Mouse (Mus musculus) heart, postnatal 0 days (tissue): ENCODE measurements around the gene Mpig6b. TPM values are rescaled to one million over a fixed set of nuclear protein-coding genes. Genes with fewer than 3 reads are reported as not detected.
A peak's percentile ranks its signal among the peaks of the same experiment; 100 is the strongest.

ENCODE experiments used
- ATAC-seq: fragments of 200-750 bp; cut with Nextera tagmentation; 2 replicates; pipeline ENCODE4 v1.8.0; 2017; ENCODE audit warnings: low read depth, moderate number of reproducible peaks, moderate library complexity; ENCODE audit not compliant: insufficient read depth
- DNase-seq: peaks from one replicate; pipeline ENCODE4 v3.0.0-alpha.2; 2016; ENCODE audit warnings: low spot score
- H3K27ac ChIP-seq: fragments of 300-500 bp; sonication (generic); 2 replicates; pipeline ENCODE4 v1.5.1; 2014; ENCODE audit warnings: low read depth, mild to moderate bottlenecking
- H3K27me3 ChIP-seq: fragments of 300-500 bp; sonication (generic); 2 replicates; pipeline ENCODE4 v1.6.1; 2014; ENCODE audit warnings: low read length, mixed read lengths; ENCODE audit not compliant: control insufficient read depth, insufficient read depth
- H3K36me3 ChIP-seq: fragments of 300-500 bp; sonication (generic); replicated peaks from 2 replicates; pipeline ENCODE4 v1.6.1; 2014; ENCODE audit warnings: low read length, mixed read lengths; ENCODE audit not compliant: control insufficient read depth, insufficient read depth
- H3K4me1 ChIP-seq: fragments of 300-500 bp; sonication (generic); 2 replicates; pipeline ENCODE4 v1.6.1; 2014; ENCODE audit warnings: antibody characterized with exemption; ENCODE audit not compliant: control insufficient read depth, insufficient read depth
- H3K4me2 ChIP-seq: fragments of 300-500 bp; sonication (generic); 2 replicates; pipeline ENCODE4 v1.6.1; 2014; ENCODE audit warnings: low read depth, mild to moderate bottlenecking, low read length, moderate library complexity
- H3K4me3 ChIP-seq: fragments of 300-500 bp; sonication (generic); 2 replicates; pipeline ENCODE4 v1.5.1; 2014; ENCODE audit warnings: low read depth, low read length
- H3K9ac ChIP-seq: fragments of 300-500 bp; sonication (generic); replicated peaks from 2 replicates; pipeline ENCODE4 v1.6.1; 2014; ENCODE audit warnings: low read depth, low read length, mixed read lengths
- H3K9me3 ChIP-seq: fragments of 300-500 bp; sonication (generic); replicated peaks from 2 replicates; pipeline ENCODE4 v1.6.1; 2016; ENCODE audit warnings: low read length; ENCODE audit not compliant: control insufficient read depth
- CTCF ChIP-seq: IDR thresholded peaks from 2 replicates; pipeline ENCODE4 v1.5.1; 2016; ENCODE audit warnings: antibody characterized with exemption, control low read depth, low read depth
- EP300 ChIP-seq: IDR thresholded peaks from 2 replicates; pipeline ENCODE4 v1.6.1; 2016; ENCODE audit warnings: antibody characterized with exemption, low read depth
- WGBS: fragments of 180-500 bp; shearing (Covaris S2); extraction: QIAGEN DNeasy Blood & Tissue Kit; methylation state at CpG from one replicate; pipeline ENCODE4 v1.1.7; 2014; 5-methylcytosine and 5-hydroxymethylcytosine counted together
- polyA plus RNA-seq: library from polyadenylated mRNA; unstranded; fragments of >200 nt; fragmentation: Nextera tagmentation; extraction: Ambion mirVana; gene quantifications from 2 replicates; pipeline ENCODE4 v1.2.1, GENCODE M21; 2015
- total RNA-seq: library from RNA; depleted of rRNA; stranded (reverse); fragments of >200 nt; gene quantifications from 2 replicates; pipeline ENCODE4 v1.2.3, GENCODE M21; 2014; ENCODE audit warnings: low replicate concordance

Gene Mpig6b
- total and polyA plus RNA-seq, 2 experiments from 2014 or later, result 0.15 TPM; not detected in 1

- Histone ChIP-seq H3K36me3 (no peaks in the 10 kb centered on the region), H3K27me3 (0 out of 2 replicates have a peak, but pooled peaks cover 3% of the 10 kb centered on the region), H3K27ac (no peak overlapping the region; the same call in 1 of the 2 replicates), H3K9ac (no peak overlapping the region), H3K4me2 (no peak overlapping the region), H3K4me1 (no peaks in the 10 kb centered on the region; the same call in 1 of the 2 replicates), H3K4me3 (no peak overlapping the region), H3K9me3 (no peaks in the 10 kb centered on the region)
- 82% methylated on average over 5 of the region's 5 CpGs for WGBS
- DNase-seq, result no peak
- ATAC-seq, result no peak
- TF ChIP-seq EP300 (no peak), CTCF (no peak)
Measured at GRCm38 (mm10) chr17:35023221-35023620, 42.8 kb downstream of the Mpig6b start.

- no peaks in the 10 kb centered on the region for H3K9me3 ChIP-seq
- no peak overlapping the region for H3K9ac ChIP-seq
- DNase-seq (no peak), ATAC-seq (no peak)
- H3K4me3 ChIP-seq, result no peak overlapping the region
- peak overlapping the region; percentile 88 for H3K27ac ChIP-seq
- WGBS, result 86% methylated on average over 8 of the region's 8 CpGs
- TF ChIP-seq EP300 (no peak), CTCF (no peak)
- no peaks in the 10 kb centered on the region for H3K36me3 ChIP-seq
- 0 out of 2 replicates have a peak, but pooled peaks cover 3% of the 10 kb centered on the region for H3K27me3 ChIP-seq
- H3K4me2 ChIP-seq, result no peak overlapping the region
- H3K4me1 ChIP-seq, result no peaks in the 10 kb centered on the region; the same call in 1 of the 2 replicates
Measured at GRCm38 (mm10) chr17:35022541-35023060, 43.4 kb downstream of the Mpig6b start.

GRCm38 (mm10) chr17:35021842-35022477 is 44.0 kb downstream of the Mpig6b start:
- no peaks in the 10 kb centered on the region; the same call in 1 of the 2 replicates for H3K4me1 ChIP-seq
- no peak overlapping the region for H3K9ac ChIP-seq
- peak overlapping the region; percentile 40; the same call in 1 of the 2 replicates for H3K4me2 ChIP-seq
- no peak; the same call in 1 of the 2 replicates for TF ChIP-seq EP300
- peak; percentile 33 for TF ChIP-seq CTCF
- H3K36me3 ChIP-seq, result no peaks in the 10 kb centered on the region
- 23% methylated on average over 6 of the region's 6 CpGs for WGBS
- ATAC-seq, result peak; percentile 78
- H3K4me3 ChIP-seq, result no peak overlapping the region
- 0 out of 2 replicates have a peak, but pooled peaks cover 3% of the 10 kb centered on the region for H3K27me3 ChIP-seq
- DNase-seq, result peak; percentile 76
- H3K9me3 ChIP-seq, result no peaks in the 10 kb centered on the region
- peak overlapping the region; percentile 88 for H3K27ac ChIP-seq

GRCm38 (mm10) chr17:35021163-35021808 is 44.7 kb downstream of the Mpig6b start:
- ATAC-seq, result peak; percentile 34
- TF ChIP-seq EP300, result no peak; the same call in 1 of the 2 replicates
- peak; percentile 99 for TF ChIP-seq CTCF
- DNase-seq, result peak; percentile 76
- H3K36me3 ChIP-seq, result no peaks in the 10 kb centered on the region
- H3K4me3 ChIP-seq, result no peak overlapping the region
- H3K27ac ChIP-seq, result peak overlapping the region; percentile 88
- 0 out of 2 replicates have a peak, but pooled peaks cover 3% of the 10 kb centered on the region for H3K27me3 ChIP-seq
- peak overlapping the region; percentile 40 for H3K4me2 ChIP-seq
- H3K9me3 ChIP-seq, result no peaks in the 10 kb centered on the region
- WGBS, result 6% methylated on average over 16 of the region's 17 CpGs
- H3K9ac ChIP-seq, result no peak overlapping the region
- peaks cover 7% of the 10 kb centered on the region for H3K4me1 ChIP-seq

GRCm38 (mm10) chr17:35020551-35020950 is 45.4 kb downstream of the Mpig6b start:
- H3K27ac ChIP-seq, result no peak overlapping the region
- TF ChIP-seq EP300 (no peak), CTCF (no peak)
- peaks cover 11% of the 10 kb centered on the region for H3K4me1 ChIP-seq
- no peak overlapping the region for H3K9ac ChIP-seq
- peaks cover 1% of the 10 kb centered on the region; the same call in 1 of the 2 replicates for H3K36me3 ChIP-seq
- no peak overlapping the region for H3K4me3 ChIP-seq
- 0 out of 2 replicates have a peak, but pooled peaks cover 1% of the 10 kb centered on the region for H3K27me3 ChIP-seq
- H3K4me2 ChIP-seq, result no peak overlapping the region
- 81% methylated on average over 8 of the region's 8 CpGs for WGBS
- DNase-seq (no peak), ATAC-seq (no peak)
- H3K9me3 ChIP-seq, result no peaks in the 10 kb centered on the region
